Mouse (Mus musculus) small intestine, adult 2 months (tissue): ENCODE measurements around the gene Plaa.

Source experiments
- CTCF ChIP-seq: fragments of 200-500 bp; IDR thresholded peaks from 2 replicates; pipeline ENCODE4 v1.5.1; 2012; ENCODE audit warnings: low read depth, mild to moderate bottlenecking, control low read depth, inconsistent platforms, low read length, moderate library complexity, mixed read lengths; ENCODE audit not compliant: insufficient replicate concordance, insufficient read length; ENCODE audit errors: extremely low read depth
- POLR2A ChIP-seq: fragments of 200-500 bp; IDR thresholded peaks from 2 replicates; pipeline ENCODE4 v1.6.1; 2012; ENCODE audit warnings: low read depth, mild to moderate bottlenecking, control low read depth, inconsistent platforms, low read length, moderate library complexity

DNA sequence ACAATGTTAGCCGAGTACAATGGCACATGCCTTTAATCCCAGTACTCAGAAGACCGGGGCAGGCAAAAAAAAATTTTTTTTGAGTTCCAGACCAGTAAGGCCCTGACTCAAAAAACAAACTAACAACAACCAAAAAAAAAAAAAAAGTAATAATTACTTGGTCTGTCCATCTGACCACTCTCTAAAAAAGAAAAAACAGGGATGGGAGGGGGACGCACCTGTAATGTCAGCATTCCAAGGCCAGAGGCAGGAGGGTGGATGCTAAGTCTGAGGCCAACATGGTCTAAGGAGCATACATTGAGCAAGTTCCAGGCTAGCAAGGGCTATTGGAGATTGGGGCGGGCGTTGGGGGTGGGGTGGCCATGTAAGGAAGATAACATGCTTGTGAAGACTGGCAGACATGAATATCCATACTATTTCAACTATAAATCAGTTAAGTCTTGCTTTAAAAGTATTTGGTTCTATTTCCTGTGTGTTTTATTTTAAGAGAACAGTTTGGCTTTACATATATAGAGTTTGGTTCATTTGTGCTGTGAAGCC lies 48.0 kb downstream of the Plaa start:
- TF ChIP-seq POLR2A = no peak
- no peak for TF ChIP-seq CTCF
